Mouse (Mus musculus) stomach, postnatal 0 days (tissue): ENCODE data around the gene Cnih3.

Experiments used
- CTCF ChIP-seq: IDR thresholded peaks from 2 replicates; pipeline ENCODE4 v1.5.1; 2016; ENCODE audit warnings: antibody characterized with exemption, low read depth, mild to moderate bottlenecking, moderate library complexity
- EP300 ChIP-seq: optimal IDR thresholded peaks from 2 replicates; pipeline ENCODE3; 2016; ENCODE audit warnings: antibody characterized with exemption

- no peak for TF ChIP-seq CTCF
- TF ChIP-seq EP300, result no peak
Observed at GRCm38 (mm10) chr1:181332597-181332996, 19.8 kb upstream of the Cnih3 start.
